Mouse (Mus musculus): ENCODE data around the gene Hist1h4b. TPM values are rescaled to one million over a fixed set of nuclear protein-coding genes. Genes with fewer than 3 reads are reported as not detected.

The Hist1h4b gene
- polyA plus RNA-seq, 1 experiment: 16.8 TPM

- H3K4me3 ChIP-seq (ENCODE audit: insufficient read depth, poor library complexity, severe bottlenecking): no peak overlapping the region
- no peaks in the 10 kb centered on the region for H3K79me2 ChIP-seq (ENCODE audit: control insufficient read depth, insufficient read depth)
- no peak for TF ChIP-seq USF1 (IDR thresholded peaks at IDR 0.05; ENCODE audit: low read depth)
- no peak for TF ChIP-seq MYOG (IDR thresholded peaks at IDR 0.05; ENCODE audit: control insufficient read depth, extremely low read depth, insufficient read length)
- TF ChIP-seq MAX (IDR thresholded peaks at IDR 0.05): no peak
- TF ChIP-seq MYOD1 (IDR thresholded peaks at IDR 0.05; ENCODE audit: control insufficient read depth, insufficient read length, low read depth): no peak
- TF ChIP-seq CTCF (IDR thresholded peaks at IDR 0.05; ENCODE audit: control insufficient read depth, insufficient read depth, insufficient read length): no peak
- TF ChIP-seq FOSL1 (IDR thresholded peaks at IDR 0.05; ENCODE audit: insufficient read depth, low read length, poor library complexity, severe bottlenecking): no peak
- no peak for TF ChIP-seq CEBPB (IDR thresholded peaks at IDR 0.05; ENCODE audit: low read depth)
- H3K79me3 ChIP-seq (ENCODE audit: low read depth): no peaks in the 10 kb centered on the region
- H3K36me3 ChIP-seq (ENCODE audit: control insufficient read depth, insufficient read depth): no peaks in the 10 kb centered on the region
- H3K27me3 ChIP-seq (ENCODE audit: control insufficient read depth, insufficient read depth, insufficient read length): no peaks in the 10 kb centered on the region
- peak overlapping the region; percentile 56 for H3ac ChIP-seq (ENCODE audit: control insufficient read depth, insufficient read length, low read depth)
Measured at GRCm38 (mm10) chr13:23757211-23757773, 479 bp downstream of the Hist1h4b start.

GRCm38 (mm10) chr13:23757921-23758320 lies 1.1 kb downstream of the Hist1h4b start:
- no peaks in the 10 kb centered on the region for H3K79me3 ChIP-seq (ENCODE audit: low read depth)
- H3K27me3 ChIP-seq (ENCODE audit: control insufficient read depth, insufficient read depth, insufficient read length): no peaks in the 10 kb centered on the region
- H3K79me2 ChIP-seq (ENCODE audit: control insufficient read depth, insufficient read depth): no peaks in the 10 kb centered on the region
- H3ac ChIP-seq (ENCODE audit: control insufficient read depth, insufficient read length, low read depth): no peak overlapping the region
- no peaks in the 10 kb centered on the region for H3K36me3 ChIP-seq (ENCODE audit: control insufficient read depth, insufficient read depth)
- no peak overlapping the region for H3K4me3 ChIP-seq (ENCODE audit: insufficient read depth, poor library complexity, severe bottlenecking)
- TF ChIP-seq MYOD1 (IDR thresholded peaks at IDR 0.05; ENCODE audit: control insufficient read depth, insufficient read length, low read depth) (no peak), USF1 (IDR thresholded peaks at IDR 0.05; ENCODE audit: low read depth) (no peak), CEBPB (IDR thresholded peaks at IDR 0.05; ENCODE audit: low read depth) (no peak), CTCF (IDR thresholded peaks at IDR 0.05; ENCODE audit: control insufficient read depth, insufficient read depth, insufficient read length) (no peak), FOSL1 (IDR thresholded peaks at IDR 0.05; ENCODE audit: insufficient read depth, low read length, poor library complexity, severe bottlenecking) (no peak), MAX (IDR thresholded peaks at IDR 0.05) (no peak), MYOG (IDR thresholded peaks at IDR 0.05; ENCODE audit: control insufficient read depth, extremely low read depth, insufficient read length) (no peak)

GRCm38 (mm10) chr13:23759251-23759771 lies 2.5 kb downstream of the Hist1h4b start:
- Histone ChIP-seq H3ac (ENCODE audit: control insufficient read depth, insufficient read length, low read depth) (no peak overlapping the region), H3K27me3 (ENCODE audit: control insufficient read depth, insufficient read depth, insufficient read length) (no peaks in the 10 kb centered on the region), H3K79me2 (ENCODE audit: control insufficient read depth, insufficient read depth) (no peaks in the 10 kb centered on the region), H3K4me3 (ENCODE audit: insufficient read depth, poor library complexity, severe bottlenecking) (no peak overlapping the region), H3K36me3 (ENCODE audit: control insufficient read depth, insufficient read depth) (no peaks in the 10 kb centered on the region), H3K79me3 (ENCODE audit: low read depth) (no peaks in the 10 kb centered on the region)
- TF ChIP-seq MAX (IDR thresholded peaks at IDR 0.05): no peak
- TF ChIP-seq CEBPB (IDR thresholded peaks at IDR 0.05; ENCODE audit: low read depth): no peak
- TF ChIP-seq FOSL1 (IDR thresholded peaks at IDR 0.05; ENCODE audit: insufficient read depth, low read length, poor library complexity, severe bottlenecking): no peak
- TF ChIP-seq USF1 (IDR thresholded peaks at IDR 0.05; ENCODE audit: low read depth): no peak
- no peak for TF ChIP-seq MYOG (IDR thresholded peaks at IDR 0.05; ENCODE audit: control insufficient read depth, extremely low read depth, insufficient read length)
- TF ChIP-seq MYOD1 (IDR thresholded peaks at IDR 0.05; ENCODE audit: control insufficient read depth, insufficient read length, low read depth): no peak
- no peak for TF ChIP-seq CTCF (IDR thresholded peaks at IDR 0.05; ENCODE audit: control insufficient read depth, insufficient read depth, insufficient read length)

GRCm38 (mm10) chr13:23759916-23760239 lies 3.1 kb downstream of the Hist1h4b start:
- Histone ChIP-seq H3K79me2 (ENCODE audit: control insufficient read depth, insufficient read depth) (no peaks in the 10 kb centered on the region), H3K27me3 (ENCODE audit: control insufficient read depth, insufficient read depth, insufficient read length) (no peaks in the 10 kb centered on the region), H3ac (ENCODE audit: control insufficient read depth, insufficient read length, low read depth) (peak overlapping the region; percentile 24), H3K4me3 (ENCODE audit: insufficient read depth, poor library complexity, severe bottlenecking) (no peak overlapping the region), H3K36me3 (ENCODE audit: control insufficient read depth, insufficient read depth) (no peaks in the 10 kb centered on the region), H3K79me3 (ENCODE audit: low read depth) (no peaks in the 10 kb centered on the region)
- no peak for TF ChIP-seq CEBPB (IDR thresholded peaks at IDR 0.05; ENCODE audit: low read depth)
- TF ChIP-seq USF1 (IDR thresholded peaks at IDR 0.05; ENCODE audit: low read depth): no peak
- TF ChIP-seq MAX (IDR thresholded peaks at IDR 0.05): no peak
- no peak for TF ChIP-seq MYOG (IDR thresholded peaks at IDR 0.05; ENCODE audit: control insufficient read depth, extremely low read depth, insufficient read length)
- no peak for TF ChIP-seq MYOD1 (IDR thresholded peaks at IDR 0.05; ENCODE audit: control insufficient read depth, insufficient read length, low read depth)
- TF ChIP-seq FOSL1 (IDR thresholded peaks at IDR 0.05; ENCODE audit: insufficient read depth, low read length, poor library complexity, severe bottlenecking): no peak
- no peak for TF ChIP-seq CTCF (IDR thresholded peaks at IDR 0.05; ENCODE audit: control insufficient read depth, insufficient read depth, insufficient read length)

GRCm38 (mm10) chr13:23760240-23760971 lies 3.6 kb downstream of the Hist1h4b start:
- Histone ChIP-seq H3K79me3 (ENCODE audit: low read depth) (no peaks in the 10 kb centered on the region), H3ac (ENCODE audit: control insufficient read depth, insufficient read length, low read depth) (peak overlapping the region; percentile 18), H3K36me3 (ENCODE audit: control insufficient read depth, insufficient read depth) (no peaks in the 10 kb centered on the region), H3K27me3 (ENCODE audit: control insufficient read depth, insufficient read depth, insufficient read length) (no peaks in the 10 kb centered on the region), H3K79me2 (ENCODE audit: control insufficient read depth, insufficient read depth) (no peaks in the 10 kb centered on the region), H3K4me3 (ENCODE audit: insufficient read depth, poor library complexity, severe bottlenecking) (peak overlapping the region; percentile 24)
- no peak for TF ChIP-seq USF1 (IDR thresholded peaks at IDR 0.05; ENCODE audit: low read depth)
- no peak for TF ChIP-seq CEBPB (IDR thresholded peaks at IDR 0.05; ENCODE audit: low read depth)
- no peak for TF ChIP-seq CTCF (IDR thresholded peaks at IDR 0.05; ENCODE audit: control insufficient read depth, insufficient read depth, insufficient read length)
- TF ChIP-seq MYOG (IDR thresholded peaks at IDR 0.05; ENCODE audit: control insufficient read depth, extremely low read depth, insufficient read length): no peak
- TF ChIP-seq MAX (IDR thresholded peaks at IDR 0.05): no peak
- TF ChIP-seq MYOD1 (IDR thresholded peaks at IDR 0.05; ENCODE audit: control insufficient read depth, insufficient read length, low read depth): no peak
- no peak for TF ChIP-seq FOSL1 (IDR thresholded peaks at IDR 0.05; ENCODE audit: insufficient read depth, low read length, poor library complexity, severe bottlenecking)

All from C2C12 (cell line).